Mouse (Mus musculus): ENCODE results near the gene Olfr378.

Gene Olfr378

DNA sequence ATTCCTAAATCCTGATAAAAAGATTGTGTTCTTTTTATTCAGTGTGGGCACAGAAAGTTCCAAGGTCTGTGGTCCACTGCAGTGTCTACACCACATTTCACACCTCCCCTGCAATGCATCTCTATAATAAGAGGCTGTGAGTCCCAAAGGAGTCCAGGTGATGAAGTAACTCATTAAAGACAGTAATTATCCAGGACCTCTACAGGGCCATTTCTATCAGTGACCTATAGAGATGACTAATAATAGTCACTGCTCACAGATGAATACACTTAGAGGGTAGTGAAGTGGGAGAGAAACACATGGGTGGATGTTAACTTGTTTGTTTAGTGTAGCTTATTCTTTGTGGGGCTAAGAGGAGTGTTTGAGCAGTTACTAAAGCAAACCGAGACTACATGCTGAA is at the start of gene Olfr378:
Gene Olfr378, minus strand, starts transcription at position 101 of the 400 bp plus-strand sequence.
- no peak for DNase-seq (ENCODE audit: low spot score in 2 of 2)

DNA sequence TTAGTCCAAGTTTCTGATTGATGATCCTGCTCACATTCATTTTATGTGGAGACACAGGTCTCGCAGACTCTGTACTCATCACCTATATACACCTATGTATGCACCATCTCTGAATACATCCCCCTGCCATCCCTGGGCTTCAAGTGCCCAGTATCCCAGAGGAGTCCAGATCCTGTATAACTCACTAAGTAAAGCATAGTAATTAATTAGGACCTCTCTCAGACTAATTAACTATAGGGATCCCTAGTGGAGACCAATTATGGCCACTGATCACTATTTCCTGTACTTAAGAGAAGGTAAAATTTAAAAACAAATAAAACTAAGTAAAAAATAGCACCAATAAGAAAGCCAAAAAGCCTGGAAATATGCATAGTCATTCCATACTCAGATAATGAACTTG is 29.1 kb upstream of the Olfr378 start, which contains the start of gene Olfr380:
Gene Olfr380, minus strand, starts transcription at position 101 of the 400 bp plus-strand sequence.
- no peak for DNase-seq (ENCODE audit: low spot score in 2 of 2)

DNA sequence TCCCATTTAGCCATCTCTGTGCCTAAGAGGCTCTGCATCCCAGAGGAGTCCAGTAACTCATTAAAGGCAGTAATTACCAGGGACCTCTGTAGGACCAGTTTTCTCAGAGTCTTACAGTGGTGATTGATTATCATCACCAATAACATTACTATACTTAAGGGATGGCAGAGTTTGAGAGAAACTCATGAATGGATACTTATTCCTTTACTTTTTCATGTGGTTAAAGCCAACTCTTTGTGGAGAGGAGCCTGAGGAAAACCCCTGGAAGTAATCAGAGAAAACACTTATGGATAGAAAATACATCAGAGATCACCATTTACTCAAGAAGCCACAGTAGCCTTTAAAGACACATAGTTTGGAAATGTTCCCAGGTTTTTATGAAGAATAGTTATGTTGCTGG is 28.8 kb downstream of the Olfr378 start, which contains the start of gene Olfr1:
Gene Olfr1, minus strand, starts transcription at position 101 of the 400 bp plus-strand sequence.
- no peak for DNase-seq (ENCODE audit: low spot score in 2 of 2)

DNA sequence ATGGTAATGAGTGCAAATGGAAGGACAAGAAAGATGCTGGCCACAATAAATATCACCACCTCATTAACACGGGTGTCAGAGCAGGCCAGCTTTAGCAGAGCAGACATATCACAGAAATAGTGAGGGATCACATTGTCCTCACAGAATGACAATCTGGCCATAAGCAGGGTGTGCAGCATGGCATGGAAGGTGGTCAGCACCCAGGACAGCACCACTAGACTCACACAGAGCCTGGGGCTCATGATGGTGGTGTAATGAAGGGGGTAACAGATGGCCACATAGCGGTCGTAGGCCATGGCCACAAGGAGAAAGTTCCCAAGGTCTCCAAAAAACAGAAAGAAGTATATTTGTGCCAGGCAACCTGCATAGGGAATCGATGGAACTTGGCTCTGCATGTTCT is 32.9 kb downstream of the Olfr378 start:
- DNase-seq (ENCODE audit: low spot score in 2 of 2): no peak

Measured in urinary bladder, postnatal 36 days (tissue).